Mouse (Mus musculus) intestine, postnatal 0 days (tissue): ENCODE data around the gene Ccnyl1. TPM values are rescaled to one million over a fixed set of nuclear protein-coding genes. Genes with fewer than 3 reads are reported as not detected.

Source experiments
- ATAC-seq: fragments of 200-750 bp; cut with Nextera tagmentation; 2 replicates; pipeline ENCODE4 v1.8.0; 2017; ENCODE audit warnings: mild to moderate bottlenecking, moderate TSS enrichment, moderate library complexity
- H3K27ac ChIP-seq: fragments of 300-500 bp; sonication (generic); 2 replicates; pipeline ENCODE4 v1.5.1; 2014; ENCODE audit warnings: mild to moderate bottlenecking, low read depth, low read length, moderate library complexity
- H3K27me3 ChIP-seq: fragments of 300-500 bp; sonication (generic); replicated peaks from 2 replicates; pipeline ENCODE4 v1.6.1; 2014; ENCODE audit warnings: low read length, mixed read lengths; ENCODE audit not compliant: control insufficient read depth, insufficient read depth
- H3K36me3 ChIP-seq: fragments of 300-500 bp; sonication (generic); 2 replicates; pipeline ENCODE4 v1.6.1; 2014; ENCODE audit warnings: mild to moderate bottlenecking, moderate library complexity; ENCODE audit not compliant: control insufficient read depth, insufficient read depth
- H3K4me1 ChIP-seq: fragments of 300-500 bp; sonication (generic); replicated peaks from 2 replicates; pipeline ENCODE4 v1.6.1; 2014; ENCODE audit warnings: antibody characterized with exemption, low read length, mixed read lengths; ENCODE audit not compliant: control insufficient read depth, insufficient read depth
- H3K4me2 ChIP-seq: fragments of 300-500 bp; sonication (generic); replicated peaks from 2 replicates; pipeline ENCODE4 v1.6.1; 2014; ENCODE audit warnings: low read depth, mild to moderate bottlenecking, moderate library complexity
- H3K4me3 ChIP-seq: fragments of 300-500 bp; sonication (generic); 2 replicates; pipeline ENCODE4 v1.5.1; 2014; ENCODE audit warnings: low read depth, low read length
- H3K9ac ChIP-seq: fragments of 300-500 bp; sonication (generic); 2 replicates; pipeline ENCODE4 v1.6.1; 2014; ENCODE audit warnings: mild to moderate bottlenecking, low read depth, low read length
- H3K9me3 ChIP-seq: fragments of 300-500 bp; sonication (generic); 2 replicates; pipeline ENCODE4 v1.6.1; 2016; ENCODE audit warnings: mixed run types; ENCODE audit not compliant: control insufficient read depth
- CTCF ChIP-seq: sonication (generic); IDR thresholded peaks from 2 replicates; pipeline ENCODE4 v1.5.1; 2016; ENCODE audit warnings: low read depth, mild to moderate bottlenecking, control low read depth, antibody characterized with exemption, moderate library complexity
- WGBS: fragments of 180-500 bp; shearing (Covaris S2); extraction: QIAGEN DNeasy Blood & Tissue Kit; methylation state at CpG from one replicate; pipeline ENCODE4 v1.1.7; 2014; 5-methylcytosine and 5-hydroxymethylcytosine counted together
- polyA plus RNA-seq: library from polyadenylated mRNA; unstranded; fragments of >200 nt; fragmentation: Nextera tagmentation; extraction: Ambion mirVana; gene quantifications from 2 replicates; pipeline ENCODE4 v1.2.1, GENCODE M21; 2015

The Ccnyl1 gene
- polyA plus RNA-seq, 1 experiment from 2014 or later, result 5.5 TPM

GRCm38 (mm10) chr1:64712006-64712760 lies 21.9 kb downstream of the Ccnyl1 start:
- 79% methylated on average over 14 of the region's 14 CpGs for WGBS
- Histone ChIP-seq H3K4me3 (no peak overlapping the region), H3K9ac (no peak overlapping the region), H3K9me3 (no peaks in the 10 kb centered on the region), H3K4me1 (no peaks in the 10 kb centered on the region), H3K36me3 (0 out of 2 replicates have a peak, but pooled peaks cover 5% of the 10 kb centered on the region), H3K27me3 (no peaks in the 10 kb centered on the region), H3K4me2 (no peak overlapping the region), H3K27ac (no peak overlapping the region)
- ATAC-seq, result no peak
- TF ChIP-seq CTCF, result no peak

- Histone ChIP-seq H3K27me3 (no peaks in the 10 kb centered on the region), H3K4me1 (no peaks in the 10 kb centered on the region), H3K27ac (no peak overlapping the region), H3K9ac (no peak overlapping the region), H3K36me3 (0 out of 2 replicates have a peak, but pooled peaks cover 5% of the 10 kb centered on the region), H3K9me3 (no peaks in the 10 kb centered on the region), H3K4me3 (no peak overlapping the region), H3K4me2 (no peak overlapping the region)
- ATAC-seq, result peak; percentile 53; the same call in 1 of the 2 replicates
- WGBS, result 42% methylated on average over 2 of the region's 2 CpGs
- no peak for TF ChIP-seq CTCF
These were observed 25.2 kb downstream of the Ccnyl1 start for GRCm38 (mm10) chr1:64715458-64715857.

GRCm38 (mm10) chr1:64716589-64717304 lies 26.5 kb downstream of the Ccnyl1 start:
- ATAC-seq, result no peak
- no peak overlapping the region for H3K27ac ChIP-seq
- no peak for TF ChIP-seq CTCF
- no peak overlapping the region for H3K4me2 ChIP-seq
- H3K36me3 ChIP-seq, result peaks cover 8% of the 10 kb centered on the region; the same call in 1 of the 2 replicates
- H3K27me3 ChIP-seq, result no peaks in the 10 kb centered on the region
- H3K9me3 ChIP-seq, result no peaks in the 10 kb centered on the region
- no peak overlapping the region for H3K9ac ChIP-seq
- 78% methylated on average over 7 of the region's 7 CpGs for WGBS
- no peak overlapping the region for H3K4me3 ChIP-seq
- H3K4me1 ChIP-seq, result no peaks in the 10 kb centered on the region

GRCm38 (mm10) chr1:64717504-64717903 lies 27.2 kb downstream of the Ccnyl1 start:
- no peak overlapping the region for H3K27ac ChIP-seq
- TF ChIP-seq CTCF, result peak; percentile 85
- H3K4me2 ChIP-seq, result no peak overlapping the region
- H3K36me3 ChIP-seq, result peaks cover 14% of the 10 kb centered on the region; the same call in 1 of the 2 replicates
- H3K9me3 ChIP-seq, result no peaks in the 10 kb centered on the region
- H3K27me3 ChIP-seq, result no peaks in the 10 kb centered on the region
- no peak for ATAC-seq
- no peaks in the 10 kb centered on the region for H3K4me1 ChIP-seq
- no peak overlapping the region for H3K4me3 ChIP-seq
- H3K9ac ChIP-seq, result no peak overlapping the region

GRCm38 (mm10) chr1:64721034-64721587 lies 30.9 kb downstream of the Ccnyl1 start:
- TF ChIP-seq CTCF, result no peak
- Histone ChIP-seq H3K27ac (no peak overlapping the region), H3K9ac (no peak overlapping the region), H3K27me3 (no peaks in the 10 kb centered on the region), H3K4me3 (no peak overlapping the region), H3K9me3 (no peaks in the 10 kb centered on the region), H3K4me1 (no peaks in the 10 kb centered on the region), H3K36me3 (peaks cover 14% of the 10 kb centered on the region; the same call in 1 of the 2 replicates), H3K4me2 (no peak overlapping the region)
- WGBS, result 63% methylated on average over 10 of the region's 10 CpGs
- no peak for ATAC-seq

- 59% methylated on average over 4 of the region's 4 CpGs for WGBS
- ATAC-seq, result no peak
- Histone ChIP-seq H3K27me3 (no peaks in the 10 kb centered on the region), H3K4me1 (0 out of 2 replicates have a peak, but pooled peaks cover 3% of the 10 kb centered on the region), H3K36me3 (0 out of 2 replicates have a peak, but pooled peaks cover 6% of the 10 kb centered on the region), H3K27ac (no peak overlapping the region), H3K4me3 (no peak overlapping the region), H3K4me2 (no peak overlapping the region), H3K9me3 (no peaks in the 10 kb centered on the region), H3K9ac (no peak overlapping the region)
- no peak for TF ChIP-seq CTCF
These were observed 39.8 kb downstream of the Ccnyl1 start for GRCm38 (mm10) chr1:64730046-64730445.
